Mouse (Mus musculus): Measurements from ENCODE around the gene Gpat3. TPM values are rescaled to one million over a fixed set of nuclear protein-coding genes. Genes with fewer than 3 reads are reported as not detected.

The Gpat3 gene
- under 1 TPM; 0.66 to 0.68 TPM for polyA plus RNA-seq (2012; fragmentation: generic; extraction: Trizol)

GRCm38 (mm10) chr5:100845485-100845847 lies at the start of gene Gpat3:
Gene Gpat3 (plus strand): TSS chr5:100845713.

DNA sequence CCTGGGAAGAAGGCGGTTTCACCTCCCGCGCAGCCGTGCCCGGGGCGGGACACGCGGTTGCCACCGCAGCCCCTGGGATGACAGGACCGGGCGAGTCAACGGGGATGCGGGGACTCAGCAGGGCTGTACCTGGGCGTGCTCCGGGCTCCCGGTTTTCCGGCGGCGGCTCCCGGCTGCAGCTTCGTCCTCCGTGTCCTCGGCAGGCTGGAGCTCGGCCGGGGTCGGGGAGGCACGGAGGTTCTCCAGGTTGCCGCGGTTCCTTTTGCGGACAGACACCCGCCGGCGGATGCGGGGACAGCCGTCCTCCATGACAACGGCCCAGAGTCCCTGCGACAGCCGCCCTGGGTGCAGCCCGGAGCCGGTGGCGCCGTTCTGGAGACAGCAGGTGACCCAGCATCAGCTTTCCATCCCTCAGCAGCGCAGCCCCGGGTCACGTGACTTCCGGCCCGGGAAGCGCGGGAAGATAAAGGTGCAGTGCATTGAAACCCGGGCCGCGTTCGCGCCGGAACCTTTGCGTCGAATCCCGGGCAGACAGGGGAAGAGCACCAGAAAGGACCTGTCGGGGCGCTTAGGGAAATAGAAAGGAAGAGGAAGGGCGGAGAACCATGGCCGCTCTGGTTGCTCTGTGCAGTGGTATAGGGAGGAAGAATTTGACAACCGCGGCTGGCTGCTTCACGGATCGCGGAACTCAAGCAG lies 47.2 kb upstream of the Gpat3 start, which contains the start of the genes Helq and Mrps18c:
Gene Helq, minus strand, starts transcription at position 434 of the 696 bp plus-strand sequence.
Gene Mrps18c, plus strand, starts transcription at position 463 of the 696 bp plus-strand sequence.

DNA sequence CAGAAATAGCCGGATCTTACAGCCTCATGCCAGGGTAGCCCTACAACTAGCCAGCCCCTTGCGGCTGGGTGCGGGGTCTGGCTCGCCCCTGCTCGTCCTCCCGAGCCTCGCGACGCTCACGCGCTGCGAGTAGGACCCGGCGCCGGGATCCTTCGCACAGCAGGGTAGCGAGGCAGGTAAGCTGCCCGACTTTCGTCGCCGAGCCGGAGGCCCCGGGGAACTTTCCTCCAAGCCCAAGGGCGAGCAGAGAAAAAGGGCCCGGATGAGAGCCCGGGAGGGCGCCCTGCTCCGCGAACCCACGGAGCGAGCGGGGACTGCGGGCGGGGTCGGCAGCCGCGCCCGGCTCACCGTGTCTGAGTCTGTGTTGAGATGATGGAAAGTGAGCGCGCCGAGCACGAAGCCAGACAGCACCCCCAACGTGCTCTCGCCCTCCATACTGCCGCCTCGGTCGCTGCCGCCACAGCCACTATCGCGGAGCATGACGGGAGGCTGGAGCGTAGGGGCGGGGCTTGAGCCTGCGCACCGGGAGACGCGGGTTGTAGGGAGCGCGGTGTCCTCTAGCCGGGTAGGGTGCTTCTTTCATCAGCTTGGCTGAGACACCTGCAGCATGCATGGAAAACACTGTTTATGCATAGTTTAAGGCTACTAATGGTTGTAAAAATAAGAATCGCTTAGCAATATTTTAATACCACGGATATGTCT lies 24.9 kb upstream of the Gpat3 start, which contains the start of gene Abraxas1:
Gene Abraxas1, minus strand, starts transcription at position 483 of the 702 bp plus-strand sequence.

Other genes starting within 250 kb of the Gpat3 start
- 10 to 100 TPM; 10.9 to 21.6 TPM for gene Coq2, start 170.6 kb upstream of the Gpat3 start, polyA plus RNA-seq (2012; fragmentation: generic; extraction: Trizol)
- under 1 TPM; 0.29 to 0.86 TPM for gene Hpse, start 126.0 kb upstream of the Gpat3 start, polyA plus RNA-seq (2012; fragmentation: generic; extraction: Trizol)
- gene Helq, start 47.1 kb upstream of the Gpat3 start, polyA plus RNA-seq (2012; fragmentation: generic; extraction: Trizol), result 1 to 10 TPM; 1.8 to 5.1 TPM
- gene Mrps18c, start 47.1 kb upstream of the Gpat3 start, polyA plus RNA-seq (2012; fragmentation: generic; extraction: Trizol), result 10 to 100 TPM; 25.0 to 52.3 TPM
- gene Abraxas1, start 24.7 kb upstream of the Gpat3 start, polyA plus RNA-seq (2012; fragmentation: generic; extraction: Trizol), result 1 to 10 TPM in 1 of 2 experiments, under 1 TPM in 1; 0.71 to 3.4 TPM